Mouse (Mus musculus): ENCODE results near the gene Olfr812.
"Not testable (repeated sequence)": the region's sequence is repeated elsewhere in the genome, so short reads cannot be mapped to it uniquely, and the experiment has no call there.

The Olfr812 gene

DNA sequence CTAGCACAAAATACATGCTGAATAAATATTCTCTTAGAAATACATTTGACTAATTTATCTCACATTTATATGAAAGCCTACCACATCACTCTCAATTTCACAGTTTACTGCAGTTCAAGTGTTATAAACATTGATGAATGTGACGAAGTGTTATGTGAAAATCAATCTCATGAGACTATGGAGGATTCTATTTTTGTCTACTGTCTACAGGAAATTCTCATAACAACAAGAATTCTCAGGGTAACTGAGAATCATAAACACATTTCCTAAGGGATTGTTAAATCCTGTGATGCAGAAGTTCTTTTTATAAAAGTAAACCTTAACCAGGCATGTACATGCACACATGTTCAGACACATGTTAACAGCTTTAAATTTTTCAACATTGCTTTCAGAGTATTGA is at the start of gene Olfr812:
Olfr812 (minus strand) TSS at position 101 of the 400 bp plus-strand sequence.
- no peak for DNase-seq

DNA sequence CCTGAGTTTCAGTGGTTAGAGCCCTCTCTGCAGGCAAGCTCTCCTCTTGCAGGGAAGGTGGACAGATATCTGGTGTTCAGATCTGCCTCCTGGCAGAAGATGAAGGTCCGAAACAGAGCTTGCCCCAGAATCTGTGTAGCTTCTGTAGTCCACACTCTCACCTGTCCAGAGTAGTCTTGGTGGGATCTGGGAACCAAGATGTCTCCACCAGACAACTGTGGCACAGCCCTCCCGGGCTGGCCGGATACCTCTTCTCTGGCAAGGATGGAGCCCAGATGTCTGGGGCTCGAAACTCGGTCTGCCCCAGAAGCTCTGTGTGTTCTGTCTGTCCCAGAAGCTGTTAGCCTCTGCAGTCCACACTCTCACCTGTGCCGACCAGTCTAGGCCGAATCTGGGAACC is 40.0 kb upstream of the Olfr812 start:
- DNase-seq = no peak

DNA sequence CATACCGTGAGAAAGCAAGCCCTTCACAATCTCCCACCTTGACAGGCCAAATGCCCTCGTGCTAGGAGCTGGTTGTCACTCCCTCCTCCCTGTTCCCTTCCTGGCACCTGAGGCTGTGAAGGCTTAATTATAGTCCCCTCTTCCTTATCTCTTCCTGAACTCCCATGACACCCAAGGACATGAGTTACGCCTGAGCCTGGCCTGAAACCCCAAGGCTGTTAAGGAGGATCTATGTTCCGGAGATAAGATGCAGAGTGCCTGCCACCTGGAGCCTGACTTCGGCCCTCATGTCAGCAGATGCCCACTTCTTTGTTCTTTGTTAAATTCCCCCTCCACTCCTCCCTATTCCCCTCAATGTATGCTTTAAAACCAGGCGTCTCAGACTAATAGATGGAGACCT is 39.6 kb upstream of the Olfr812 start:
- not testable (repeated sequence) for DNase-seq

DNA sequence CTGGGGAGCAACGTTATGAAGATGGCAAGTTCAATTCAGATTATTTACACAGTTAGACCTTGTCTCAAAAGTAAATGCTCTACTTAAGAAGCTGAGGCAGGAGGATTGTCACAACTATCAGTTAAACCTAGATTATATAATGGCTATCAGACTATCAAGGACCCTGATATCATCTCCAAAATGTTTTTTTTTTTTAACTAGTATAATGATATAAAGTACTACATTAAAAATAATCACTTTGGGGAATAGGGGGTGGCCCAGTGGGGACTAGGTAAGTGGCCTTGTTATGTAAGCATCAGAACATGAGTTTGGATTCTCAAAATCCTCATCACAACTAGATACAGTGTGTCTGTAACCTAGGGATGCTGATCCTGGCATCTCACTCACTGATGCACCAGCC is 33.9 kb upstream of the Olfr812 start, which contains the start of gene Olfr814:
Olfr814 (minus strand) TSS at position 101 of the 400 bp plus-strand sequence.
- DNase-seq = not testable (repeated sequence)

DNA sequence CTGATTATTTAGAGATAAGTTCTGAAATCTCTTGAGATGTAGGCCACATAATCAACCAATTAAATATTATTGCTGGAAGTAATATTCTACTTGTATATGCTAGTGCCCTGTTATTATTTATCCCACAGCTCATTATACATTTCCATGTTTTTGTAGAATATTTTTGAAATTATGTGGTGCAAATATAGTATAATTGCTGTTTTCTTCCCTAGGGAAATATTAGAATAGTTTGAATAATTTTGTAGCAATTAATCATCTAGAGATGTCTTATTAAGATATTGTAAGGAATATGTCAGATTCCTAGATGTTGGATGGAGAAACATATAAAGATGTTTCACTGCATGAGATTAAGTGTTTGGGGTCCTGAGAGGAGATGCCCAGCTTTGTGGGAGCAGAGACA is 9.2 kb upstream of the Olfr812 start, which contains the start of gene Olfr813:
Olfr813 (plus strand) TSS at position 301 of the 400 bp plus-strand sequence.
- no peak for DNase-seq

DNA sequence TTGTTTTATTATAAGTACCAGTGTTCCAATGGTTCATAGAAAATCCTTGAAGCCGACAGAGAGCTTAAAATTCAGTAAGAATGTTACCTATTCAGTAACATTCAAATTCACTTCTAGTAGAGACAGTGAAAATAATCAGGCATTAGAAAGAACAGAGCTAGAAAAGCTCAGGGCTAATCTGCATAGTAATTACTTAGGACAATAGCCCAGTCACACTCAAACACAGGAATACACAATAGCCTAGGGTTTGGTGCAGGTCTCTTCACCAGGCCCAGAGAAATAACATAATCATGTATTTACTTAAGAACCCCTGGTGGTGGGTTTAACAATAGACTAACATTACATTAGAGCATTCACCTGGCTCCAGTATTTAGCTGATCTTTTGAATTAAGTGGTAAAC is 1.4 kb upstream of the Olfr812 start:
- DNase-seq = no peak

DNA sequence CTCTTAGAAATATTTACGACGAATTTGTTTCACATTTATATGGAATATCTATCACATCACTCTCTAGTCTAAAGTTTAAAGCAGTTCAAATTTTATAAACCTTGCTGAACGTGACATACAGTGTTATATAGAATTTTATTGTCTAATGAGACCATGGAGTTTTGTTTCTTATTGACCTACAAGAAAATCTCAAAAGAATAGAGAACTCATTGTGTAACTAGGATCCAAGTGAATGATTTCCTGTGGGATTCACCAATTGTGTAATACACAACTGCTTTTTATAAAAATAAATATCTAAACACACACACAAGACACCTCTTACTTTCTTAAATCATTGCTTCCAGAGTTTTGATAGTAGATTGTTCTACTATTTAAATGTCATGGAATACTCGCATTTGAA is 41.6 kb downstream of the Olfr812 start, which contains the start of gene Olfr811:
Olfr811 (minus strand) TSS at position 101 of the 400 bp plus-strand sequence.
- DNase-seq = no peak

DNA sequence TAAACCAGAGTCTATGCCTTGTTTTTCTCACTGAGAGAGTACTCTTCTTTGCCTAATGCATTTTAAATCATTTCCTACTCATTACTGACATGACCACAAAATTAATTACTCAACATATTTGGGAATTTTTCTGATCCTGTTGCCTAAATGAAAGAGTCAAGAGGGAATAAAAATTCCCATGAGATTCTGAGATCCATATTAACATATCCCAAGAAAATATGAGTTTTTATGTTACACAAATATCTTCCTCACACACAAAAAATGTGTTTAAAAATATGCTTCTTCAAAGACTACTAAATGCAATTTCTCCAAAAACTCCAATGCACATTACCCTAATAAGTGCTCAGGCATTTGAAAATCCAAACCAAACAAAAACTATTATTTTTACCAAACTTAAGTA is 51.1 kb downstream of the Olfr812 start, which contains the start of gene Olfr810:
Olfr810 (minus strand) TSS at position 101 of the 400 bp plus-strand sequence.
- no peak for DNase-seq
